In genomic region chr4:100776043-100776870, GRCm38 (mm10) we compare ENCODE assay signal across 8 mouse cellular contexts. TPM values are rescaled to one million over a fixed set of nuclear protein-coding genes. Genes with fewer than 3 reads are reported as not detected.
A peak's percentile ranks its signal among the peaks of the same experiment; 100 is the strongest.
DNase-seq lines count a peak whose midpoint lies in the region; ATAC-seq and TF ChIP-seq lines count a peak whose summit lies in the region.

Gene Cachd1, plus strand, starts transcription at chr4:100776675.

- TF ChIP-seq EP300 in lung, postnatal 0 days (IDR thresholded peaks at IDR 0.05): no peak

- H3K27me3 ChIP-seq in Patski: no peaks in the 10 kb centered on the region
- H3K27me3 ChIP-seq in lung, postnatal 0 days (replicated peaks; ENCODE audit: insufficient read depth, low read length): no peaks in the 10 kb centered on the region; the same call in 1 of the 2 replicates

- H3K36me3 ChIP-seq in lung, postnatal 0 days (ENCODE audit: insufficient read depth, low read length): no peaks in the 10 kb centered on the region

- peak; percentile 75 for ATAC-seq in Patski
- peak; percentile 89 for ATAC-seq in lung, postnatal 0 days

- no peaks in the 10 kb centered on the region for H3K9me3 ChIP-seq in lung, postnatal 0 days (ENCODE audit: low read length)

- no peak for TF ChIP-seq CTCF in Patski (IDR thresholded peaks at IDR 0.05)
- peak; percentile 52 for TF ChIP-seq CTCF in lung, postnatal 0 days (IDR thresholded peaks at IDR 0.05)

- DNase-seq in Patski (ENCODE audit: low read depth, low spot score): peak; percentile 69
- DNase-seq in cerebellum, adult 8-10 months: peak; percentile 7
- DNase-seq in frontal cortex, adult 2 months (ENCODE audit: extremely low spot score in 1 of 2, low spot score in 1 of 2): peak in 1 of 2 experiments; percentile 67
- DNase-seq in heart, postnatal 4 days: peak; percentile 81
- peak; percentile 45 to 62 for DNase-seq in layer of hippocampus, adult 8-10 months (ENCODE audit: low spot score in 2 of 2)
- DNase-seq in lung, postnatal 0 days (ENCODE audit: low spot score): peak; percentile 91
- peak; percentile 54 for DNase-seq in right cerebral cortex, postnatal 4 days
- DNase-seq in spleen, adult 12 weeks (ENCODE audit: low spot score): no peak

- peak within 1 kb of the TSS; percentile 85 for H3K4me3 ChIP-seq in lung, postnatal 0 days (ENCODE audit: low read depth, low read length)

- WGBS in lung, postnatal 0 days: 1% methylated on average over 37 of the region's 50 CpGs

- H3K4me2 ChIP-seq in lung, postnatal 0 days (replicated peaks; ENCODE audit: low read depth, low read length): peak within 1 kb of the TSS; percentile 97

- CTCF ChIA-PET in Patski (lab: Charles Lee): interaction anchor here (1.0 to 1.4 kb wide), 3 partner anchors 17 to 369 kb away, joined by 3 to 9 read pairs (median 5); no protein-coding TSS in a partner anchor

- POLR2A ChIA-PET in Patski (lab: Charles Lee): interaction anchor here (0.7 to 1.2 kb wide), 2 partner anchors 39 to 100 kb away, joined by 3 to 5 read pairs; no protein-coding TSS in a partner anchor

- peak within 1 kb of the TSS; percentile 87 for H3K27ac ChIP-seq in lung, postnatal 0 days (ENCODE audit: low read length)

- peak within 1 kb of the TSS; percentile 63 for H3K9ac ChIP-seq in lung, postnatal 0 days (replicated peaks; ENCODE audit: low read depth)

- H3K4me1 ChIP-seq in lung, postnatal 0 days (ENCODE audit: insufficient read depth, low read depth, low read length): no peaks in the 10 kb centered on the region; the same call in 1 of the 2 replicates

- in situ Hi-C loops in Patski (cut with MboI; ENCODE audit: low pct_unique_long_range_greater_than_20kb): loop anchor here (5.0 kb wide), 2 partner anchors 96 to 216 kb away; no protein-coding TSS in a partner anchor

RNA-seq across cellular contexts. Expression of gene Cachd1, which starts in this region (rescaled TPM):
- 16.6 TPM for polyA plus RNA-seq in Patski (2021)
- polyA plus RNA-seq in frontal cortex, adult 2 months (2012; rRNA removed): 18.1 and 23.9 TPM in 2 replicates
- 10 to 100 TPM in 1 of 2 experiments, 1 to 10 TPM in 1; 9.7 to 12.9 TPM for total RNA-seq in heart, postnatal 4 days (2021)
- 10 to 100 TPM; 25.4 to 33.6 (median 28.4) TPM for total RNA-seq in layer of hippocampus, adult 8-10 months (2022)
- polyA plus RNA-seq in lung, postnatal 0 days (2015; fragmentation: Nextera tagmentation; extraction: Ambion mirVana): 9.1 and 10.3 TPM in 2 replicates
